Mouse (Mus musculus) layer of hippocampus, adult 2 months (tissue): ENCODE measurements around the gene Lrrc4c. TPM values are rescaled to one million over a fixed set of nuclear protein-coding genes. Genes with fewer than 3 reads are reported as not detected.
A peak's percentile ranks its signal among the peaks of the same experiment; 100 is the strongest.

Source experiments
- DNase-seq, 2 experiments: peaks; one replicate each; pipeline ENCODE4 v3.0.0; 2022; ENCODE audit warnings: low spot score in 2 of 2
- H3K27ac ChIP-seq: fragments of 200-600 bp; 2 replicates; pipeline ENCODE4 v1.8.1; 2022
- H3K4me3 ChIP-seq: fragments of 200-600 bp; 2 replicates; pipeline ENCODE4 v1.8.1; 2022; ENCODE audit warnings: mild to moderate bottlenecking
- CTCF ChIP-seq: fragments of 200-600 bp; conservative IDR thresholded peaks from 2 replicates; pipeline ENCODE4 v1.8.1; 2022; ENCODE audit warnings: antibody characterized with exemption, mild to moderate bottlenecking, moderate library complexity
- total RNA-seq, 2 experiments: library from RNA; stranded (reverse); gene quantifications; 2 replicates each; pipeline ENCODE4 v1.2.3; 2021

The Lrrc4c gene
- total RNA-seq, 2 experiments from 2014 or later = 66.9 to 68.3 TPM

- H3K4me3 ChIP-seq = no peak overlapping the region
- DNase-seq = no peak
- peak overlapping the region; percentile 46 for H3K27ac ChIP-seq
- TF ChIP-seq CTCF = no peak
These were observed 1167.6 kb downstream of the Lrrc4c start for GRCm38 (mm10) chr2:97485609-97486008.

- Histone ChIP-seq H3K4me3 (no peak overlapping the region), H3K27ac (no peak overlapping the region)
- no peak for DNase-seq
- no peak for TF ChIP-seq CTCF
These were observed 1169.6 kb downstream of the Lrrc4c start for GRCm38 (mm10) chr2:97487567-97487966.

- DNase-seq = no peak
- no peak for TF ChIP-seq CTCF
- Histone ChIP-seq H3K27ac (no peak overlapping the region), H3K4me3 (no peak overlapping the region)
These were observed 1179.1 kb downstream of the Lrrc4c start for GRCm38 (mm10) chr2:97497069-97497468.

GRCm38 (mm10) chr2:97502501-97502900 is 1184.5 kb downstream of the Lrrc4c start:
- H3K4me3 ChIP-seq = no peak overlapping the region
- H3K27ac ChIP-seq = no peak overlapping the region
- no peak for TF ChIP-seq CTCF
- DNase-seq = no peak

GRCm38 (mm10) chr2:97504902-97505301 is 1186.9 kb downstream of the Lrrc4c start:
- no peak overlapping the region for H3K27ac ChIP-seq
- no peak for TF ChIP-seq CTCF
- no peak overlapping the region for H3K4me3 ChIP-seq
- no peak for DNase-seq

- Histone ChIP-seq H3K27ac (peak overlapping the region; percentile 32; the same call in 1 of the 2 replicates), H3K4me3 (no peak overlapping the region)
- no peak for TF ChIP-seq CTCF
- DNase-seq = no peak
These were observed 1206.4 kb downstream of the Lrrc4c start for GRCm38 (mm10) chr2:97524256-97524922.

GRCm38 (mm10) chr2:97525107-97525506 is 1207.1 kb downstream of the Lrrc4c start:
- Histone ChIP-seq H3K4me3 (no peak overlapping the region), H3K27ac (no peak overlapping the region)
- no peak for TF ChIP-seq CTCF
- no peak for DNase-seq

GRCm38 (mm10) chr2:97530622-97531021 is 1212.7 kb downstream of the Lrrc4c start:
- no peak overlapping the region for H3K27ac ChIP-seq
- no peak for TF ChIP-seq CTCF
- DNase-seq = no peak
- no peak overlapping the region for H3K4me3 ChIP-seq

- TF ChIP-seq CTCF = no peak
- DNase-seq = peak in 1 of 2 experiments; percentile 58
- peak overlapping the region; percentile 36; the same call in 1 of the 2 replicates for H3K27ac ChIP-seq
These were observed 1226.0 kb downstream of the Lrrc4c start for GRCm38 (mm10) chr2:97543691-97544672.

GRCm38 (mm10) chr2:97544673-97545071 is 1226.7 kb downstream of the Lrrc4c start:
- Histone ChIP-seq H3K27ac (no peak overlapping the region), H3K4me3 (no peak overlapping the region)
- no peak for TF ChIP-seq CTCF
- no peak for DNase-seq

More at GRCm38 (mm10) chr2:97543691-97544672, 1226.0 kb downstream of the Lrrc4c start:
- no peak overlapping the region for H3K4me3 ChIP-seq

- no peak for TF ChIP-seq CTCF
- H3K4me3 ChIP-seq = no peak overlapping the region
- H3K27ac ChIP-seq = no peak overlapping the region
- DNase-seq = no peak
These were observed 1228.0 kb downstream of the Lrrc4c start for GRCm38 (mm10) chr2:97545946-97546345.

- DNase-seq = peak in 1 of 2 experiments; percentile 17
- no peak for TF ChIP-seq CTCF
- peak overlapping the region; percentile 63; the same call in 1 of the 2 replicates for H3K27ac ChIP-seq
These were observed 1246.5 kb downstream of the Lrrc4c start for GRCm38 (mm10) chr2:97564509-97564908.

GRCm38 (mm10) chr2:97568954-97569353 is 1251.0 kb downstream of the Lrrc4c start:
- no peak for DNase-seq
- Histone ChIP-seq H3K4me3 (no peak overlapping the region), H3K27ac (no peak overlapping the region)

More at GRCm38 (mm10) chr2:97564509-97564908, 1246.5 kb downstream of the Lrrc4c start:
- no peak overlapping the region for H3K4me3 ChIP-seq

More at GRCm38 (mm10) chr2:97568954-97569353, 1251.0 kb downstream of the Lrrc4c start:
- no peak for TF ChIP-seq CTCF
